Mouse (Mus musculus): ENCODE measurements at regions not wholly inside any gene's neighbourhood (a gene's known extent, or its start where the extent isn't known, plus 50 kb on each side); places are given as distances from the start of the nearest gene placed in this dataset.

- H3K9ac ChIP-seq (replicated peaks; ENCODE audit: low read length, poor library complexity, severe bottlenecking) = no peak overlapping the region
- TF ChIP-seq CTCF (IDR thresholded peaks at IDR 0.05) = no peak
- H3K4me1 ChIP-seq (ENCODE audit: insufficient read depth, low read length) = no peaks in the 10 kb centered on the region
- H3K27ac ChIP-seq (ENCODE audit: low read depth, low read length) = no peak overlapping the region
- H3K4me2 ChIP-seq (ENCODE audit: low read depth, low read length, poor library complexity, severe bottlenecking) = no peak overlapping the region
- H3K27me3 ChIP-seq (ENCODE audit: insufficient read depth, low read length) = no peaks in the 10 kb centered on the region
- DNase-seq (ENCODE audit: low spot score) (no peak), ATAC-seq (ENCODE audit: low FRiP score) (no peak)
- 74% methylated on average over 3 of the region's 3 CpGs for WGBS
- H3K36me3 ChIP-seq (ENCODE audit: insufficient read depth, low read length) = no peaks in the 10 kb centered on the region
- H3K4me3 ChIP-seq (ENCODE audit: low read depth, low read length) = no peak overlapping the region
- H3K9me3 ChIP-seq (ENCODE audit: low read length) = no peaks in the 10 kb centered on the region
Observed at GRCm38 (mm10) chr1:137833535-137833934, 342.0 kb downstream of the Ptprc start.

- Histone ChIP-seq H3K4me2 (ENCODE audit: low read depth, low read length, poor library complexity, severe bottlenecking) (no peak overlapping the region), H3K9ac (replicated peaks; ENCODE audit: low read length, poor library complexity, severe bottlenecking) (no peak overlapping the region), H3K27me3 (ENCODE audit: insufficient read depth, low read length) (no peaks in the 10 kb centered on the region), H3K9me3 (ENCODE audit: low read length) (no peaks in the 10 kb centered on the region), H3K4me1 (ENCODE audit: insufficient read depth, low read length) (no peaks in the 10 kb centered on the region), H3K4me3 (ENCODE audit: low read depth, low read length) (no peak overlapping the region), H3K27ac (ENCODE audit: low read depth, low read length) (no peak overlapping the region), H3K36me3 (ENCODE audit: insufficient read depth, low read length) (no peaks in the 10 kb centered on the region)
- TF ChIP-seq CTCF (IDR thresholded peaks at IDR 0.05) = no peak
- DNase-seq (ENCODE audit: low spot score) = no peak
- no peak for ATAC-seq (ENCODE audit: low FRiP score)
- WGBS = 73% methylated on average over 4 of the region's 4 CpGs
Observed at GRCm38 (mm10) chr1:137831284-137831683, 344.2 kb downstream of the Ptprc start.

- 96% methylated on average over 4 of the region's 4 CpGs for WGBS
Observed at GRCm38 (mm10) chr1:137827379-137827778, 348.1 kb downstream of the Ptprc start.

GRCm38 (mm10) chr1:137815401-137815888 is 360.1 kb downstream of the Ptprc start:
- ATAC-seq (ENCODE audit: low FRiP score) (no peak), DNase-seq (ENCODE audit: low spot score) (no peak)
- H3K36me3 ChIP-seq (ENCODE audit: insufficient read depth, low read length) = no peaks in the 10 kb centered on the region
- no peak overlapping the region for H3K9ac ChIP-seq (replicated peaks; ENCODE audit: low read length, poor library complexity, severe bottlenecking)
- no peak overlapping the region for H3K27ac ChIP-seq (ENCODE audit: low read depth, low read length)
- no peak overlapping the region for H3K4me3 ChIP-seq (ENCODE audit: low read depth, low read length)
- H3K4me1 ChIP-seq (ENCODE audit: insufficient read depth, low read length) = no peaks in the 10 kb centered on the region
- WGBS = 93% methylated on average over 4 of the region's 4 CpGs
- H3K27me3 ChIP-seq (ENCODE audit: insufficient read depth, low read length) = no peaks in the 10 kb centered on the region
- TF ChIP-seq CTCF (IDR thresholded peaks at IDR 0.05) = no peak
- H3K9me3 ChIP-seq (ENCODE audit: low read length) = no peaks in the 10 kb centered on the region
- no peak overlapping the region for H3K4me2 ChIP-seq (ENCODE audit: low read depth, low read length, poor library complexity, severe bottlenecking)

More at GRCm38 (mm10) chr1:137827379-137827778, 348.1 kb downstream of the Ptprc start:
- Histone ChIP-seq H3K4me3 (ENCODE audit: low read depth, low read length) (no peak overlapping the region), H3K27ac (ENCODE audit: low read depth, low read length) (no peak overlapping the region), H3K9me3 (ENCODE audit: low read length) (no peaks in the 10 kb centered on the region), H3K27me3 (ENCODE audit: insufficient read depth, low read length) (no peaks in the 10 kb centered on the region), H3K9ac (replicated peaks; ENCODE audit: low read length, poor library complexity, severe bottlenecking) (no peak overlapping the region), H3K4me1 (ENCODE audit: insufficient read depth, low read length) (no peaks in the 10 kb centered on the region), H3K4me2 (ENCODE audit: low read depth, low read length, poor library complexity, severe bottlenecking) (no peak overlapping the region), H3K36me3 (ENCODE audit: insufficient read depth, low read length) (no peaks in the 10 kb centered on the region)
- no peak for DNase-seq (ENCODE audit: low spot score)
- ATAC-seq (ENCODE audit: low FRiP score) = no peak
- TF ChIP-seq CTCF (IDR thresholded peaks at IDR 0.05) = no peak

GRCm38 (mm10) chr1:137814556-137814955 is 361.0 kb downstream of the Ptprc start:
- no peak overlapping the region for H3K4me3 ChIP-seq (ENCODE audit: low read depth, low read length)
- no peak for TF ChIP-seq CTCF (IDR thresholded peaks at IDR 0.05)
- H3K27ac ChIP-seq (ENCODE audit: low read depth, low read length) = no peak overlapping the region
- no peak for ATAC-seq (ENCODE audit: low FRiP score)
- H3K27me3 ChIP-seq (ENCODE audit: insufficient read depth, low read length) = no peaks in the 10 kb centered on the region
- no peak for DNase-seq (ENCODE audit: low spot score)
- H3K9ac ChIP-seq (replicated peaks; ENCODE audit: low read length, poor library complexity, severe bottlenecking) = no peak overlapping the region
- H3K4me2 ChIP-seq (ENCODE audit: low read depth, low read length, poor library complexity, severe bottlenecking) = no peak overlapping the region
- no peaks in the 10 kb centered on the region for H3K4me1 ChIP-seq (ENCODE audit: insufficient read depth, low read length)
- no peaks in the 10 kb centered on the region for H3K36me3 ChIP-seq (ENCODE audit: insufficient read depth, low read length)
- no peaks in the 10 kb centered on the region for H3K9me3 ChIP-seq (ENCODE audit: low read length)
- WGBS = 88% methylated on average over 2 of the region's 2 CpGs

- Histone ChIP-seq H3K27ac (ENCODE audit: low read depth, low read length) (no peak overlapping the region), H3K9me3 (ENCODE audit: low read length) (no peaks in the 10 kb centered on the region), H3K9ac (replicated peaks; ENCODE audit: low read length, poor library complexity, severe bottlenecking) (no peak overlapping the region), H3K4me1 (ENCODE audit: insufficient read depth, low read length) (no peaks in the 10 kb centered on the region), H3K4me2 (ENCODE audit: low read depth, low read length, poor library complexity, severe bottlenecking) (no peak overlapping the region), H3K27me3 (ENCODE audit: insufficient read depth, low read length) (no peaks in the 10 kb centered on the region), H3K4me3 (ENCODE audit: low read depth, low read length) (no peak overlapping the region), H3K36me3 (ENCODE audit: insufficient read depth, low read length) (no peaks in the 10 kb centered on the region)
- 63% methylated on average over 1 of the region's 1 CpGs for WGBS
- no peak for DNase-seq (ENCODE audit: low spot score)
- TF ChIP-seq CTCF (IDR thresholded peaks at IDR 0.05) = no peak
- ATAC-seq (ENCODE audit: low FRiP score) = no peak
Observed at GRCm38 (mm10) chr1:137813716-137814115, 361.8 kb downstream of the Ptprc start.
